Mouse (Mus musculus) liver, embryonic 16.5 days (tissue): ENCODE results near the gene Dact3. TPM values are rescaled to one million over a fixed set of nuclear protein-coding genes. Genes with fewer than 3 reads are reported as not detected.
A peak's percentile ranks its signal among the peaks of the same experiment; 100 is the strongest.

Experiments used
- ATAC-seq: fragments of 200-750 bp; cut with Nextera tagmentation; 2 replicates; pipeline ENCODE4 v1.8.0; 2017; ENCODE audit warnings: low read depth, mild to moderate bottlenecking, moderate number of reproducible peaks, moderate library complexity
- H3K27ac ChIP-seq: fragments of 300-500 bp; sonication (generic); 2 replicates; pipeline ENCODE4 v1.5.1; 2014; ENCODE audit warnings: mild to moderate bottlenecking, low read length
- H3K27me3 ChIP-seq: fragments of 300-500 bp; sonication (generic); 2 replicates; pipeline ENCODE4 v1.6.1; 2014; ENCODE audit warnings: low read depth, low read length, mixed read lengths; ENCODE audit not compliant: control insufficient read depth, insufficient read depth
- H3K36me3 ChIP-seq: fragments of 300-500 bp; sonication (generic); 2 replicates; pipeline ENCODE4 v1.6.1; 2014; ENCODE audit warnings: mild to moderate bottlenecking; ENCODE audit not compliant: control insufficient read depth, insufficient read depth
- H3K4me1 ChIP-seq: fragments of 300-500 bp; sonication (generic); 2 replicates; pipeline ENCODE4 v1.6.1; 2014; ENCODE audit warnings: low read depth, low read length, mixed read lengths; ENCODE audit not compliant: control insufficient read depth
- H3K4me2 ChIP-seq: fragments of 300-500 bp; sonication (generic); 2 replicates; pipeline ENCODE4 v1.6.1; 2014; ENCODE audit warnings: low read depth, low read length, mixed read lengths
- H3K4me3 ChIP-seq: fragments of 300-500 bp; sonication (generic); 2 replicates; pipeline ENCODE4 v1.5.1; 2014; ENCODE audit warnings: low read depth, mild to moderate bottlenecking, low read length
- H3K9ac ChIP-seq: fragments of 300-500 bp; sonication (generic); 2 replicates; pipeline ENCODE4 v1.6.1; 2014; ENCODE audit warnings: low read depth, low read length
- H3K9me3 ChIP-seq: fragments of 300-500 bp; sonication (generic); replicated peaks from 2 replicates; pipeline ENCODE4 v1.6.1; 2016; ENCODE audit warnings: low read length; ENCODE audit not compliant: control insufficient read depth
- WGBS: fragments of 180-500 bp; shearing (Covaris S2); extraction: QIAGEN DNeasy Blood & Tissue Kit; methylation state at CpG from one replicate; pipeline ENCODE4 v1.1.7; 2014; ENCODE audit not compliant: insufficient replicate concordance; 5-methylcytosine and 5-hydroxymethylcytosine counted together
- polyA plus RNA-seq: library from polyadenylated mRNA; unstranded; fragments of >200 nt; fragmentation: Nextera tagmentation; extraction: Ambion mirVana; gene quantifications from 2 replicates; pipeline ENCODE4 v1.2.1, GENCODE M21; 2015

Gene Dact3
- polyA plus RNA-seq, 1 experiment from 2014 or later = 0.12 TPM

DNA sequence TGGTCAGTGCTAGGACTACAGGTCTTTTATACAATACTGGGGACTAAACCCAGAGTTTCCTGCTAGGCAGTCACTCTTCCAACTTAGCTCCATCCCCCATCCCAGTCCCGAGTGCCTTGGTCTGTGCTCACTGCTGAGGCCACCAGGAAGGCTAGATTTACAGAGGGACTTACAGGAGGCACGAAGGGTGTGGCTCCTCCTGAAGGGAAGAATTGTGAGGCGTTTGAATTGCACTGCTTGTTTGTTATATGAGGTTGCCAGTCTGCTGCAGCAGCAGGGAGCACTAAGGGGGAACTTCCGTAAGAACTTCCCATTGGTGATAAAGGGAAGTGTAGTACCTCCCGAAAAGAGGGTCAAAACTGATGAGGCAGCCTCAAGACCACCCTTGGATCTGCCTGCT lies 5.5 kb downstream of the Dact3 start:
- peaks cover 4% of the 10 kb centered on the region for H3K9me3 ChIP-seq
- no peak for ATAC-seq
- 5% methylated on average over 5 of the region's 5 CpGs for WGBS
- peaks cover 32% of the 10 kb centered on the region for H3K27me3 ChIP-seq
- H3K4me1 ChIP-seq = peaks cover 1% of the 10 kb centered on the region
- no peak overlapping the region for H3K9ac ChIP-seq
- no peak overlapping the region for H3K4me3 ChIP-seq
- no peaks in the 10 kb centered on the region for H3K36me3 ChIP-seq
- H3K4me2 ChIP-seq = no peak overlapping the region
- no peak overlapping the region for H3K27ac ChIP-seq

DNA sequence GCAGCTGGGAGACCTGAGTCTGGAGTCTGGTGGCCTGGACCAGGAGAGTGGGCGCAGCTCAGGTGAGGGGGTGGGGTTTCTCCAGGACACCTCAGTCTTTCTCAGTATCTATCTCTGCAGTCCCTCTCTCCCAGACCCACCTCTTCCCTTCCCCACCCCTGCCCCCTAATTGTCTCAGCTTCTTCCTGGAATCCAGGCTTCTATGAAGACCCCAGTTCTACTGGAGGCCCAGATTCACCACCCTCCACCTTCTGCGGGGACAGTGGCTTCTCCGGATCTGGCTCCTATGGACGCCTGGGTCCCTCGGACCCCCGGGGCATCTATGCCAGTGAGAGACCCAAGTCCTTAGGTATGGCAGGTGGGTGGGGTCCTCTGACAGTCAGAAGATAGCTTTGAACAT lies 8.0 kb downstream of the Dact3 start:
- Histone ChIP-seq H3K36me3 (no peaks in the 10 kb centered on the region), H3K9ac (no peak overlapping the region), H3K4me3 (no peak overlapping the region), H3K27ac (no peak overlapping the region), H3K4me1 (no peaks in the 10 kb centered on the region; the same call in 1 of the 2 replicates), H3K4me2 (no peak overlapping the region), H3K27me3 (peaks cover 37% of the 10 kb centered on the region), H3K9me3 (peaks cover 10% of the 10 kb centered on the region)
- ATAC-seq = no peak
- WGBS = 68% methylated on average over 6 of the region's 6 CpGs

DNA sequence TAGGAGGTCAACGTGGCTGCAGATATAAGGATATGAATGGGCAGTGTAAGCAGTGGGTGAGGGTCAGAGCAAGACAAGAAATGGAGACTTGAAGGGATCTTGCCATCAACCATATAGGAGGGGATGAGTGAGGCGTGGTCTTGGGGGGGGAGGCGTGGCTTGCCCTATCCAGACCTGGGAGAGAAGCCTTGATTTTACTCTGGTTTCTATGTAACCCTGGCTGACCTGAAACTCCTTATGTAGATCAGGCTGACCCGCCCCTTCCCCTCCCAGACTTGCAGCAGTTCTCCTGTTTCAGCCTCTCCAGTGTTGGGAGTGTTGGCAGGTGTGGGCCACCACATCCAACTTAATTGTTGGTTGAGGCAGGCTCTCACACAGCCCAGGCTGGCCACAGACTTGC lies 9.2 kb downstream of the Dact3 start:
- WGBS = 31% methylated on average over 4 of the region's 4 CpGs
- Histone ChIP-seq H3K9me3 (peaks cover 10% of the 10 kb centered on the region), H3K27me3 (peaks cover 45% of the 10 kb centered on the region), H3K9ac (no peak overlapping the region), H3K4me1 (no peaks in the 10 kb centered on the region; the same call in 1 of the 2 replicates), H3K4me3 (no peak overlapping the region), H3K4me2 (no peak overlapping the region), H3K36me3 (no peaks in the 10 kb centered on the region), H3K27ac (no peak overlapping the region)
- no peak for ATAC-seq

DNA sequence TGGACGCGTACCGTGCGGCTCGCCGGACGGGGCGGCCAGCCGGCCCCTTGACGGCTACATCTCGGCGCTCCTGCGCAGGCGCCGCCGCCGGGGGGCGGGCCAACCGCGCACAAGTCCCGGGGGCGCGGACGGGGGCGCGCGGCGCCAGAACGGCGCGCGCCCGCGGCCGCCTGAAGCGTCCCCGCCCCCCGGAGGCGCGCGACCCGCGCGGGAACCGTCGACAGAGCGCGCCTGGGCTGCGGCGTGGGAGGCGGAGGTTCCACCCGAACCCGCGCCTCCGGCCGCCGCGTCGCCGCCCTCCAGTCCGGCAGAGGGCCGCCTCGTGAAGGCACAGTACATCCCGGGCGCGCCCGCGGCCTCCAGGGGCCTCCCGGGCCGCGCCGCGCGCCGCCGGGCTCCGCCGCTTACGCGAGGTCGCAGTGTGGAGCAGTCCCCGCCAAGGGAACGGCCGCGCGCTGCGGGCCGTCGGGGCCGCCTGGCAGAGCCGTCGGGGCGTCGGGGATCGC lies 10.2 kb downstream of the Dact3 start:
- no peaks in the 10 kb centered on the region; the same call in 1 of the 2 replicates for H3K4me1 ChIP-seq
- ATAC-seq = peak; percentile 40
- no peak overlapping the region for H3K9ac ChIP-seq
- 13% methylated on average over 65 of the region's 95 CpGs for WGBS
- H3K36me3 ChIP-seq = no peaks in the 10 kb centered on the region
- no peak overlapping the region for H3K27ac ChIP-seq
- H3K27me3 ChIP-seq = peaks cover 48% of the 10 kb centered on the region
- peak overlapping the region; percentile 37 for H3K4me3 ChIP-seq
- H3K9me3 ChIP-seq = peaks cover 10% of the 10 kb centered on the region
- peak overlapping the region; percentile 34 for H3K4me2 ChIP-seq

DNA sequence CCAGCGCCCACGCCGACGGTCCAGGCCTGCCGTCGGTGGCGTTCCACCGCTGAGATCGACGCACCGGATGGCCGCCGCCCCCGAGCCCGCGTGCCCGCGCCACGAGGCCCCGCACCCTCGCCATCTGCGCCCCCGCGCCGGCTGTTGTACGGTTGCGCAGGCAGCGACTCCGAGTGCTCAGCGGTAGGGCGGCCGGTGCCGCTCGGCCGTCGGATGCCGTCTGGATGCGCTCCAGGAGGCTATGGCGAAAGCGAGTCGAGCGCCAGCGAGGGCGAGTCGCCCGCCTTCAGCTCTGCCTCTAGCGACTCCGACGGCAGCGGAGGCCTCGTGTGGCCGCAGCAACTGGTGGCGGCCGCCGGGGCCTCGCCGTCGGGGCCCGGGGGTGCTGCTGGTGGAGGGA lies 10.8 kb downstream of the Dact3 start:
- peaks cover 54% of the 10 kb centered on the region for H3K27me3 ChIP-seq
- no peak overlapping the region for H3K4me2 ChIP-seq
- 39% methylated on average over 48 of the region's 59 CpGs for WGBS

DNA sequence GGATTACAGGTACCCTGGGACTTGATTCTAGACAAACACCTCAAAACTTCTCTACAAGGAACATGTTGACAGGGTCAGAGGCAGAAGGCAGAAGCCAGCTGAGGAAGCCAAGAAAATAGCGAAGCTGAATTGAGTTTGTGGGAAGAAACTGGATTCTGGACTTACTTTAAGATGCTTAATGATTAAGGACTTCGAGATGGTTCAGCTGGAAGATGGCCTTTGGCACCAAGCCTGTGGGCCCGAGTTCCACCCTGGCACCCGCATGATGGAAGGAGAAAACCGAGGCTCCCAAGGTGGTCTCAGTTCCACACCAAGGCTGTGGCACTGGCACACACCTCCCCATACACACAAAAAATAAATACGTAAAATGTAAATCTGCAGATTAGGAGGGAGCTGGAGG lies 15.4 kb downstream of the Dact3 start:
- Histone ChIP-seq H3K27ac (no peak overlapping the region), H3K4me2 (no peak overlapping the region), H3K36me3 (no peaks in the 10 kb centered on the region), H3K9ac (no peak overlapping the region), H3K4me1 (peaks cover 9% of the 10 kb centered on the region), H3K9me3 (peaks cover 7% of the 10 kb centered on the region), H3K4me3 (no peak overlapping the region), H3K27me3 (peaks cover 69% of the 10 kb centered on the region)
- WGBS = 52% methylated on average over 6 of the region's 6 CpGs
- no peak for ATAC-seq

More for the DNA sequence above, 10.8 kb downstream of the Dact3 start:
- Histone ChIP-seq H3K27ac (no peak overlapping the region), H3K9me3 (peaks cover 10% of the 10 kb centered on the region), H3K9ac (no peak overlapping the region), H3K4me1 (no peaks in the 10 kb centered on the region; the same call in 1 of the 2 replicates), H3K36me3 (no peaks in the 10 kb centered on the region), H3K4me3 (no peak overlapping the region)
- no peak for ATAC-seq

DNA sequence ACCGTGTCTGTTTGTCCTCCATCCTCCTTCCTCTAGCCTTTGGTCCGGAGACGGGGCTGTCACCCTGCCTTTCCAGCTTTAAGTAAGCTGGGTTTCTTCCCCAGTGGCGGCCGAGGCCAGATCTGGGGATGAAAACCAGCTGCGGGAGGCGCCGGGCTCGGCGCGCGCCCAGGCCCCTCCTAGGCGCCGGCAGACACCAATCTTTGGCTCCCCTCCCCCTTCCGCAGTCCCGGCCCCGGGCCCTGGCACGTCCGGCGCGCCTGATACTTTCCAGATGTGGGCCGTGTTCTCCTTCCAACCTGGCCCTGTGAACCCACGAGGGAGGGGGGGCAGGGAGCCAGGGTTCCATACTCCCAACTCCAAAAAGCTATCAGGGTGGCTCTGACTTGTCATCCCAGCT lies 15.8 kb downstream of the Dact3 start:
- Histone ChIP-seq H3K9ac (no peak overlapping the region), H3K9me3 (peaks cover 3% of the 10 kb centered on the region), H3K4me1 (peaks cover 9% of the 10 kb centered on the region), H3K4me2 (no peak overlapping the region), H3K36me3 (no peaks in the 10 kb centered on the region), H3K27ac (no peak overlapping the region), H3K4me3 (no peak overlapping the region), H3K27me3 (peaks cover 65% of the 10 kb centered on the region)
- WGBS = 3% methylated on average over 23 of the region's 23 CpGs
- no peak for ATAC-seq

DNA sequence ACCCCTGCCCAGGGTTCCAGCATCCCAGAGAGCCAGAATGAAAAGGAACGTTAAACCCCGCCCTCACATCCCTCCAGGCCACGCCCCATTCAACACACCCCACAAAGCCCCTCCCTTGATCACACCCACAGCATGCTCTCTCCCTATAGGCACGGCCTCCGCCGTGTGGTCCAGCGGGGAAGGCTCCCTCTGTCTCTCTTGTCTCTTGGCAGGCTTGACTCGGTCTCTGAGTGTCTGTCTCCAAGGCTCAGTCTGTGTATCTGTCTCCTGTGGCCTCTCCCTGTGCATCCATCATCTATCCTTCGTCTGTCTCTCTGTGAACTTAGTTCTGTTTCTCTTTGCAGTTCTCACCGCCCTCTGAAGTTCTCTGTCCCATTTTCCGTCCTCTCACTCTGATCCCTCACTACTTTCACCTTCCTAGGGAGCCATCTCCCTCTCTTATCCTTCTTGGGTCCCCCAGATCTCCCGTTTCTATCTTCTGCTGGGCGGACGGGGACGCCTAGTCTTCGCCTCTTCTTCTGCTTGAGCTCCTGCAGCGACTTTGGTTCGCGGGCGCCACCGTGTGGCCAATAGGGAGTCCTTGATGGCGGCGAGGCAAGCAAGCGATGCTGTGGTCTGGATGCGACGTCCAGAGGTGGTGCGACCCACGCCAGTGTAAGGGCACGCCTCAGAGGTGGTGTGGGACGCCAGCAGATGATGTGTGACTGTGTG lies 16.7 kb downstream of the Dact3 start, which contains the start of gene Gng8:
Gene Gng8 (plus strand): TSS at position 146 of the 711 bp plus-strand sequence.
- Histone ChIP-seq H3K9ac (no peak within 1 kb of the TSS), H3K4me2 (peak within 1 kb of the TSS; percentile 80), H3K27ac (no peak within 1 kb of the TSS), H3K36me3 (no peaks in the 10 kb centered on the region), H3K9me3 (no peaks in the 10 kb centered on the region), H3K27me3 (peaks cover 57% of the 10 kb centered on the region), H3K4me3 (peak within 1 kb of the TSS; percentile 44), H3K4me1 (peaks cover 9% of the 10 kb centered on the region)
- ATAC-seq = peak; percentile 82
- under 1% methylated on average over 30 of the region's 30 CpGs for WGBS

DNA sequence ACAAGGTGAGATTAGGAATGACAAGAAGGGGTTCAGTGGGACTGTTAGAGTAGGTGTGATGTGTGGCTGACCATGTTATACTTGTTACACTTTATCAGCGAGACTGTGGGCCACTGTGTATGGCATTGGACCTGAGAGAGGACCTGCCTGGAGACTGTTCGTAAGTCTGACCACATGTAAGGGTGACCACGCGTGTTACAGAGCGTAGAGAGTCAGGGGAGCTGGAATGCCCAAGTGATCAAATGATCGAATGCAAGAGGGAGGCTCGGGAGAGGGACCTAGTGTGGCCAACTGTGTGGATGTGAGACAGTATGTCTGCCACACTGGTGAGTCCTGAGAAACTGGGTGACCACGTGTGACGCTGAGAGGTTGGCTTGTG lies 17.2 kb downstream of the Dact3 start:
- no peaks in the 10 kb centered on the region for H3K36me3 ChIP-seq
- H3K4me2 ChIP-seq = peak overlapping the region; percentile 80; the same call in 1 of the 2 replicates
- ATAC-seq = peak; percentile 1; the same call in 1 of the 2 replicates
- H3K27ac ChIP-seq = no peak overlapping the region
- peaks cover 55% of the 10 kb centered on the region for H3K27me3 ChIP-seq
- 34% methylated on average over 9 of the region's 9 CpGs for WGBS
- no peak overlapping the region for H3K9ac ChIP-seq
- no peaks in the 10 kb centered on the region for H3K9me3 ChIP-seq
- H3K4me1 ChIP-seq = peaks cover 9% of the 10 kb centered on the region
- no peak overlapping the region for H3K4me3 ChIP-seq
